Mouse (Mus musculus) bone marrow macrophage, adult 2 months (primary cell): ENCODE data around the gene Hhatl.

Experiments
- CTCF ChIP-seq: IDR thresholded peaks from 2 replicates; pipeline ENCODE4 v1.5.1; 2012; ENCODE audit warnings: low read depth, mild to moderate bottlenecking, low read length, moderate library complexity
- POLR2A ChIP-seq: IDR thresholded peaks from 2 replicates; pipeline ENCODE4 v1.6.1; 2012; ENCODE audit warnings: mild to moderate bottlenecking, low read depth, low read length, borderline replicate concordance

- no peak for TF ChIP-seq POLR2A
- no peak for TF ChIP-seq CTCF
Observed at GRCm38 (mm10) chr9:121762248-121762647, 30.1 kb downstream of the Hhatl start.
